In the genomic region with DNA sequence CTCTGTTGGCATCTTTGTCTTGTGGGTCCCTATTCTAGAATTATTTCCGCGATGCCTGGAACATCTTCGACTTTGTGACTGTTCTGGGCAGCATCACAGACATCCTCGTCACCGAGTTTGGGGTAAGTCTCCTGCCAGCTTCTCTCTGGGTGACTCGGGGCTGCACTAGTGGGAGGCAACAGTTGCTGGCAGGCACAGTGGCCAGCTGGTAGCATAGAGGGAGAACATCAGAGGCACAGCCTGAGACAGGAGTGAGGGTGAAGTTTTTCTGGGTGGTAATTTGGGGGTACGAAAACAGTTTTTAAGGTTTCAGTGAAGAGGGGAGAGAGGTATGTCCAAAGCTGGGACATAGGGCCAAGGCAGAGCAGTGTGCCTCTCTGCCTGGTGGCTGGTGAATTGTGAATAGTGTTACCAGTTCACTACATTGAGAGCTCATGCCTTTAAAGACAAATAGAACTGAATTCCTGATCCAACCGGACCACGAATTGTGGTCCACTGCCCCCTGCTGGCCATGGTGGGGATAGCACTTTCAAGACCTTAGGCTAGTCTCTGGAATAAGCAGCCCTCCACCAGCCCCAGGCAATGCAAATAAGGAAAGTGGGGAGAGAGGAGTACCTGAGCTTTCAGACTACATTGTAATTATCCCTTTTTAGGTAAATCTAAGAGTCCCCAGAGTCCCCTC, we compare ENCODE assay signal across 9 mouse cellular contexts.
DNase-seq lines count a peak whose midpoint lies in the region; ATAC-seq and TF ChIP-seq lines count a peak whose summit lies in the region.
"Had no signal": no experiment of that assay in that cellular context is flagged by ENCODE, and none has a peak within 500 bp of the region (broad histone marks: within the 10 kb centered on the region; RNA-seq: fewer than 3 reads in every experiment).

No protein-coding gene starts in this region.

- DNase-seq in kidney, adult 11 months: peak; percentile 35
- peak; percentile 82 for DNase-seq in induced T-regulatory cell, adult 2 months (ENCODE audit: low read depth)
- DNase-seq in liver: peak; percentile 86
- peak; percentile 83 for DNase-seq in naive thymus-derived CD4-positive, alpha-beta T cell, adult 2 months (ENCODE audit: low read depth)
- peak; percentile 46 for DNase-seq in testis, postnatal 14 days (ENCODE audit: low spot score)

- no peak overlapping the region for H3K4me2 ChIP-seq in kidney, embryonic 14.5 days (replicated peaks; ENCODE audit: low read depth, low read length)

- H3K9ac ChIP-seq in kidney, embryonic 14.5 days (ENCODE audit: low read depth, low read length): no peak overlapping the region

- H3K27me3 ChIP-seq in kidney, embryonic 14.5 days (ENCODE audit: control insufficient read depth, insufficient read depth, low read length): no peaks in the 10 kb centered on the region

- ATAC-seq in kidney, embryonic 14.5 days (ENCODE audit: low FRiP score, low TSS enrichment): no peak

- no peak overlapping the region for H3K27ac ChIP-seq in kidney, embryonic 14.5 days (ENCODE audit: low read depth, low read length)
- H3K27ac ChIP-seq in bone marrow macrophage, adult 2 months (ENCODE audit: insufficient read depth, low read depth, low read length): no peak overlapping the region
- H3K27ac ChIP-seq in embryonic fibroblast, embryonic 13.5 days (ENCODE audit: insufficient read depth, low read length): no peak overlapping the region

- H3K36me3 ChIP-seq in kidney, embryonic 14.5 days (ENCODE audit: control insufficient read depth, insufficient read depth, low read length): no peaks in the 10 kb centered on the region

- 69% methylated on average over 9 of the region's 9 CpGs for WGBS in kidney, embryonic 14.5 days

- no peaks in the 10 kb centered on the region for H3K9me3 ChIP-seq in kidney, embryonic 14.5 days (ENCODE audit: control insufficient read depth, low read length)

- H3K4me3 ChIP-seq in kidney, embryonic 14.5 days (ENCODE audit: low read length): no peak overlapping the region
- H3K4me3 ChIP-seq in bone marrow macrophage, adult 2 months (ENCODE audit: insufficient read depth, low read length): no peak overlapping the region
- H3K4me3 ChIP-seq in embryonic fibroblast, embryonic 13.5 days (ENCODE audit: insufficient read depth, low read length): no peak overlapping the region
- H3K4me3 ChIP-seq: erythroblast, embryonic 14.5 days had no signal

- TF ChIP-seq POLR2A in bone marrow macrophage, adult 2 months (IDR thresholded peaks at IDR 0.05; ENCODE audit: borderline replicate concordance, low read depth, low read length): no peak
- no peak for TF ChIP-seq POLR2A in embryonic fibroblast, embryonic 13.5 days (IDR thresholded peaks at IDR 0.05; ENCODE audit: low read depth, low read length)

- peak; percentile 89 for TF ChIP-seq CTCF in bone marrow macrophage, adult 2 months (IDR thresholded peaks at IDR 0.05; ENCODE audit: low read depth, low read length)
- TF ChIP-seq CTCF in embryonic fibroblast, embryonic 13.5 days (IDR thresholded peaks at IDR 0.05; ENCODE audit: borderline replicate concordance, insufficient read depth, low read length): peak; percentile 79

- no peaks in the 10 kb centered on the region for H3K4me1 ChIP-seq in kidney, embryonic 14.5 days (ENCODE audit: control insufficient read depth, insufficient read depth, low read length)
- H3K4me1 ChIP-seq in bone marrow macrophage, adult 2 months (ENCODE audit: control insufficient read depth, insufficient read depth, low read length): no peaks in the 10 kb centered on the region
- no peaks in the 10 kb centered on the region for H3K4me1 ChIP-seq in embryonic fibroblast, embryonic 13.5 days (ENCODE audit: control insufficient read depth, insufficient read depth, low read length)

Comparison
In these comparisons a context has a peak if more than half of its experiments do, and no peak if none do; other contexts are left out.
1. DNase-seq: peak in every context shown above with its lines; median percentile 86 in liver; 83 in naive thymus-derived CD4-positive, alpha-beta T cell, adult 2 months; 82 in induced T-regulatory cell, adult 2 months; 46 in testis, postnatal 14 days; 35 in kidney, adult 11 months.